Mouse (Mus musculus) left cerebral cortex, adult 18-20 months (tissue): ENCODE data around the gene Olfr506. TPM values are rescaled to one million over a fixed set of nuclear protein-coding genes. Genes with fewer than 3 reads are reported as not detected.
"Not testable (repeated sequence)": the region's sequence is repeated elsewhere in the genome, so short reads cannot be mapped to it uniquely, and the experiment has no call there.

ENCODE experiments used
- DNase-seq, 2 experiments: peaks; one replicate each; pipeline ENCODE4 v3.0.0; 2021 to 2022; ENCODE audit warnings: low spot score in 2 of 2, mixed read lengths in 1 of 2
- long read RNA-seq, 2 experiments: library from polyadenylated mRNA; stranded (forward); transcript quantifications; one replicate each; pipeline ENCODE4 v2.0.0; 2021
- total RNA-seq, 2 experiments: library from RNA; stranded (reverse); gene quantifications; 2 replicates each; pipeline ENCODE4 v1.2.3; 2021

The Olfr506 gene
- total RNA-seq = not detected
- long read RNA-seq, experiment 1 = 0 reads
- long read RNA-seq, experiment 2 = 0 reads

- no peak for DNase-seq
These were observed at the start of gene Olfr506 for GRCm38 (mm10) chr7:108610487-108610886. Olfr506 (plus strand) TSS chr7:108610787.

GRCm38 (mm10) chr7:108565693-108566092 lies 44.9 kb upstream of the Olfr506 start, which contains the start of gene Olfr504:
Olfr504 (minus strand) TSS chr7:108565793.
- DNase-seq = no peak

- no peak for DNase-seq
These were observed 20.8 kb upstream of the Olfr506 start for GRCm38 (mm10) chr7:108589797-108590196.

- not testable (repeated sequence) for DNase-seq
These were observed 8.7 kb upstream of the Olfr506 start for GRCm38 (mm10) chr7:108601916-108602315.

- no peak for DNase-seq
These were observed 3.5 kb downstream of the Olfr506 start for GRCm38 (mm10) chr7:108614110-108614509.

GRCm38 (mm10) chr7:108616781-108617180 lies 6.2 kb downstream of the Olfr506 start:
- DNase-seq = not testable (repeated sequence)

GRCm38 (mm10) chr7:108621514-108621913 lies 10.9 kb downstream of the Olfr506 start, which contains the start of gene Olfr507:
Olfr507 (plus strand) TSS chr7:108621814.
- no peak for DNase-seq

GRCm38 (mm10) chr7:108629694-108630093 lies 19.1 kb downstream of the Olfr506 start, which contains the start of gene Olfr508:
Olfr508 (plus strand) TSS chr7:108629994.
- no peak for DNase-seq

- DNase-seq = no peak
These were observed 41.2 kb downstream of the Olfr506 start, which contains the start of gene Olfr509 for GRCm38 (mm10) chr7:108651806-108652205. Olfr509 (minus strand) TSS chr7:108651906.

GRCm38 (mm10) chr7:108662419-108662818 lies 51.8 kb downstream of the Olfr506 start:
- DNase-seq = no peak

Other genes with a start within 250 kb of the Olfr506 start
- not detected for gene Olfr494, start 245.5 kb upstream of the Olfr506 start, total RNA-seq
- not detected for gene Olfr495, start 217.6 kb upstream of the Olfr506 start, total RNA-seq
- not detected for gene Olfr497, start 190.4 kb upstream of the Olfr506 start, total RNA-seq
- not detected for gene Olfr498, start 145.5 kb upstream of the Olfr506 start, total RNA-seq
- not detected for gene Olfr502, start 85.7 kb upstream of the Olfr506 start, total RNA-seq
- not detected for gene Olfr503, start 66.3 kb upstream of the Olfr506 start, total RNA-seq
- not detected for gene Olfr504, start 45.0 kb upstream of the Olfr506 start, total RNA-seq
- not detected for gene Olfr507, start 11.0 kb downstream of the Olfr506 start, total RNA-seq
- gene Olfr508, start 19.2 kb downstream of the Olfr506 start, total RNA-seq = not detected
- not detected for gene Olfr509, start 41.1 kb downstream of the Olfr506 start, total RNA-seq
- gene Olfr510, start 55.6 kb downstream of the Olfr506 start, total RNA-seq = not detected
- gene Olfr512, start 102.5 kb downstream of the Olfr506 start, total RNA-seq = not detected
- not detected for gene Olfr513, start 140.2 kb downstream of the Olfr506 start, total RNA-seq
- gene Olfr514, start 215.2 kb downstream of the Olfr506 start, total RNA-seq = not detected
- not detected for gene Olfr516, start 239.7 kb downstream of the Olfr506 start, total RNA-seq